Mouse (Mus musculus): ENCODE data around the gene Aldh5a1.

DNA sequence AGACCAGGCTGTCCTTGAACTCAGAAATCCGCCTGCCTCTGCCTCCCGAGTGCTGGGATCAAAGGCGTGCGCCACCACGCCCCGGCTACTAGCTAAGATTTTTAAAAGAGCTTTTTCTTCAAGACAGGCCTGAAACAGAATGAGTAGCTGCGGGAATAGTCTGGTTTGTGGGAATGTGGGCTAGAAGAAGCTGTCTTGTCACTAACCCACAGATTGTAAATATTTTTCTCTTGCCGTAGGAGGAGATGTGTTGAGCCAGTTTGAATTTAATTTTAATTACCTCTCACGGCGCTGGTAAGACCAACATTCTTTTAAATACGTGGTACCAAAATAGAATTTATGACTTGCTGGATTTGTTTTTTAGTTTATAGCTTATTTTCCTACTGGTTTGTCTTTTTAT is 21.2 kb upstream of the Aldh5a1 start:
- TF ChIP-seq CTCF (IDR thresholded peaks at IDR 0.05; ENCODE audit: extremely low read depth, insufficient read length, insufficient replicate concordance, low read depth, low read length) (no peak), POLR2A (IDR thresholded peaks at IDR 0.05; ENCODE audit: low read depth, low read length) (no peak)
